Mouse (Mus musculus): ENCODE data around the gene Dcp1a.

The Dcp1a gene

DNA sequence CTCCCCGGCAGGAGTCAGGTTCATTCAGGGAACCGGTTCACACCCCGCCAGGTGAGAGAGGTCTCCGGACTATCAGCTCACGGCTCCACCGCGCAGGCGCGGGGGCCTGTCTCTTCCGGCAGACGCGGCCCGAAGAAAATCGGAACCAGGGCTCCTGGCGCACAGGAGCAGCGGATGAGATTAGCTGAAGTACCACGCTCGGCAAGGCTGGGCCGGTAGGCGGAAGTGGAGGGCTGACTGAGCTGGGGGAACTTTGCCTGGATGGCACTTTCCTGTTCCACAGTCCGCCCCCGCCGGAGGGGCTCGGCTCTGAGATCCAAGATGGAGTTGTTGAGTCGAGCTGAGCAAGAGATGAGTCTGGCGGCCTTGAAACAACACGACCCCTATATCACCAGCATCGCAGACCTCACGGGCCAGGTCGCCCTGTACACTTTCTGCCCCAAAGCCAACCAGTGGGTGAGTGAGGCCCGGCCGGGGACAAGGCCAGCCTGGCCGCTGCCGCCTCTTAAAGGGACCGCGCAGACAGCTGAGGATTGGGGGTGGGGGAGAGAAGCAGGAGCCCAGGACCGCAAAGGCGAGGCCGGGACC lies at the start of gene Dcp1a:
Gene Dcp1a, plus strand, starts transcription at position 175 of the 588 bp plus-strand sequence.
- in situ Hi-C loops (cut with MboI; ENCODE audit: low pct_unique_long_range_greater_than_20kb in 1 of 2, low sequenced_read_pairs in 2 of 2, unreplicated experiment in 1 of 2), result no loop called here

DNA sequence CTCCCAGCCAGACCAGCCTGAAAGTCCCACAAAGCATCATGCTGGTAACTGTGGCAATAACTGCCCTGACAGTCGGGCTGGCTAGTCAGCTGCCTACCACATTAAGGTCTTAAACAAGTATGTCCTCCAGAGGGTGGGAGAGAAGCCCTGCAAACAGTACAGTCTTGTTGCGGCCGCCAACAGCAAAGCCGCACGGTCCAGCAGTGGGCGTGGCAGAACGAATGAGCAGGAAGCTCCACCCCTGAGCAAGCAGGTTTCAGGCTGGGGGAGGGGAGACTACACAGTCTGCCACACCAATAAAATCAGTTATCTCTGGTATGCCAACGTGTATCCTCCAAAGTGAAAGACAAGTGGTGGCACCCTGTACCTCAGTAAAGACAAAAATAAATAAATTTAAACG lies 49.7 kb upstream of the Dcp1a start:
- in situ Hi-C loops (cut with MboI; ENCODE audit: low pct_unique_long_range_greater_than_20kb in 1 of 2, low sequenced_read_pairs in 2 of 2, unreplicated experiment in 1 of 2), result no loop called here

DNA sequence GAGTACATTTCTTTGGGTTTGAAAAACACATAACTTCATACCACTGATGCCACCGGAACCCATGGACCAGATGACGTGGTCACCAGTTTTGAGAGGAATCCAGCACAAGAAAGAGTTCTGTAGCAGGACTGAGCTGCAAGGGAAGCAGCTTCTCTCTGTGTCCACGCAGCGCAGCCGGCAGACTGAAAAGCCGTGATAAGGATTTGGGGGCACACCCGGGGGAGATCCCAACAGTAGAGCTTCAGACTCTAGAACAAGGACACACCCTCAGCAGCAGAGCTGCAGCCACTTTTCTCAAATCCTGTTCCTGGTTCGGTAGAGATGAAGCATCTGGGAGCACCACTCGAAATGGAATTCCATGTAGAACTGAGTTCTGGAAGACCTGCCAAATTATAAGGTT lies 49.3 kb upstream of the Dcp1a start:
- in situ Hi-C loops (cut with MboI; ENCODE audit: low pct_unique_long_range_greater_than_20kb in 1 of 2, low sequenced_read_pairs in 2 of 2, unreplicated experiment in 1 of 2), result no loop called here

DNA sequence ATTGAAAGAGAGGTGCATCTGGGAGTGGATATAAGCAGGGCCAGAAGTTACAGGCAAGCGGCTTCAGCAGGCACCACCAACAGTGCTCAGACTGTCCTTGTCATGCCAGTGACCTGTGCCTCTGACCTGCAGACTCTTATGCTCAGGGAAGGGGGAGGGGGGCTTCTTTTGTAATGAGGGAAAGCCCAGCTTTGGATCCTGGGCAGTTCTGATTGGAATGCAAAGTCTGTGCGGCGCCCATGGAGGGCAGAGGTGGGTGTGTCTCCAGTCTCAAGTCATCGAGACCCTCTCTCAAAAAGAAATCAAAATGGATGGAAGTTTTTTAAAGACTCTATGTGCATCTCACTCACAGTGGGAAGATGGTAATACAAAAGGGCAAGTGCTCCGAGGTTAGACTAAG lies 48.9 kb upstream of the Dcp1a start:
- in situ Hi-C loops (cut with MboI; ENCODE audit: low pct_unique_long_range_greater_than_20kb in 1 of 2, low sequenced_read_pairs in 2 of 2, unreplicated experiment in 1 of 2), result no loop called here

DNA sequence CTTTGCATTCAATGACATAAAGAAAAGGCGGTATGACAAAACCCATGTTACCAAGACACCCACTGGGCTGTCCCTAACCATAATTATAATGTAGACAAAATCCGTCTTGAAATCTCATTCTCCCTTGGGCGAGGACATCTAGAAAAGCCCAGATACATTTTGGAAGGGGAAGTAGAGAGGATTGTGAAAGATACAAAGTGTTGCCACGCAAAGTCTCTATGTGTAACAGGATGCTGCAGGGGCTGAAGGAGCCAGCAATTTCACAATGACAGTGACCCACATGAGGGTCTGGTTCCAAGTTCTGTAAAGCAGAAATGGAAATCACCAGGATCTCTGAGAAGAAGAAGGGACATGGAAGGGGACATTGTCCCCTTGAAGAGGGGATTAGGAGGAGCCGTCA lies 44.0 kb upstream of the Dcp1a start:
- in situ Hi-C loops (cut with MboI; ENCODE audit: low pct_unique_long_range_greater_than_20kb in 1 of 2, low sequenced_read_pairs in 2 of 2, unreplicated experiment in 1 of 2), result no loop called here

DNA sequence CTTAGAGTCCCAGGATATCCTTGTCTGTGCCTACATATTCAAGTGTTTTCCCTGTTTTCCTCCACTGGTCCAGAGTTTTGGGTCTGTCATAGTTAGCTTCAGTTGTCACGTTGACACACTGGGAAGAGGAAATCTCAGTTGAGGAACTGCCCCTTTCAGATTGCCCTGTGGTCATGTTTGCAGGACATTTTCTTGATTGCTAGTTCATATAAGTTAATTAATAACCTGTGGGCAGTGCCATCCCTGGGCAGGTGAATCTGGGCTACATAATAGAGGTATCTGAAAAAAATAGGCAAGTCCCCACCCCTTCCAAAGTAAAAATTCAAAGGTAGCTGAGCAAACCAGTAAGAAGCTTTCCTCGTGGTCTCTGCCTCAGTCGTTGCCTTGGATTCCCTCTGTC lies 39.4 kb upstream of the Dcp1a start:
- in situ Hi-C loops (cut with MboI; ENCODE audit: low pct_unique_long_range_greater_than_20kb in 1 of 2, low sequenced_read_pairs in 2 of 2, unreplicated experiment in 1 of 2), result no loop called here

DNA sequence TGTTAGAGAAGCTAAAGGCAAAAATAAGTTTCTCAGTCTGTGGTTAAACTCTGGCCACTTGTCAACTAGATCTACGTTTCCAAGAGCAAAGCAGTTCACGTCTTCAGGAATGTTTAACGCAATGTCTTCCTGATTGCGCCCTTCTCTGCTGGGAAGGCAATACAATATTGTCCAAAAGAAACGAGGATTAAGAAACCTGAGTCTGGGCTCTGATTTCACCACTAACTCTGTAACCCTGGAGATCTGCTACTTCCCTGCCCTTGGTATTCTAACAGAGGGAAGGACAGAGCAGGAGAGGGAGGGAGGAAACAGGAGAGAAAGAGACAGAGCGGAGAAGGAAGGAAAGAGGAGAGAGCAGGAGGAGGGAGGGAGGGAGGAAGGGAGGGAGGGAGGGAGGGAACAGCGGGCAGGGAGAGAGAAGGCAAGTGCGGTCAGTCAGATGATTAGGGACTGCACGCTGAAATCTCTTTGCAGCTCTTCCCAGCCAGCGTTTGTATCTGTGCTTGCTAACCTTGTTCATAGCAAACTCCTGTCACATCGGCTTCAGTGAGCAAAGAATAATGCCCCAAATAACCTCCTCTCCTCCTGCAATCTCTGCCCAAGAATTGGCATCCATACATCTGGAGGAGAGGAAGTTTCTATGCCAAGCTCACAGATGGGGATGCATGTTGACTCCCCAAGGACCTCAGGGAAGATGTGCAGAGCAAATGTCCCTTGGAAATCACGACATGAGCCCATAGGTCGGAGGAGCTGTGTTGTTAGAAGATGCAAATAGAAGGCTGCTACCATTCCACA lies 23.3 kb upstream of the Dcp1a start:
- in situ Hi-C loops (cut with MboI; ENCODE audit: low pct_unique_long_range_greater_than_20kb in 1 of 2, low sequenced_read_pairs in 2 of 2, unreplicated experiment in 1 of 2), result loop anchor here in 1 of 2 experiments (10.0 kb wide), 1 partner anchor 321 kb away; no protein-coding TSS in a partner anchor

DNA sequence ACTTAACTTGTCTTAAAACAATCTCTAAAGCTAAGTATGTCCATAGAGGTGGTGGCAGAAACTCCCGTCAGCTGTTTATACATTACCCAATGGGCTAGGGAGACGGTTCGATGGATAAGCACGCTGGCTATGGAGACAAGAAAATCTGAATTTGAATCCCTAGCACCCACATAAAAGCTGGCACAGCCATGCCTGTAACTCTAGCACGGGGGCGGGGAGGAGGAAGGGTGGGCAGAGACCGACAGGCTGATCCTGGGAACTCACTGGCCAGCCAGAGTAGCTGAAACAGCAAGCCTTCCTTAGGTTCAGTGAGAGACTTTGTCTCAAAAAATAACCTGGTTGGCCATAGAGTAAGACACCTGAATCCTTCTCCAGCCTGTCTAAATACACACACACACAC lies 21.9 kb upstream of the Dcp1a start:
- in situ Hi-C loops (cut with MboI; ENCODE audit: low pct_unique_long_range_greater_than_20kb in 1 of 2, low sequenced_read_pairs in 2 of 2, unreplicated experiment in 1 of 2), result loop anchor here in 1 of 2 experiments (10.0 kb wide), 1 partner anchor 323 kb away; no protein-coding TSS in a partner anchor

DNA sequence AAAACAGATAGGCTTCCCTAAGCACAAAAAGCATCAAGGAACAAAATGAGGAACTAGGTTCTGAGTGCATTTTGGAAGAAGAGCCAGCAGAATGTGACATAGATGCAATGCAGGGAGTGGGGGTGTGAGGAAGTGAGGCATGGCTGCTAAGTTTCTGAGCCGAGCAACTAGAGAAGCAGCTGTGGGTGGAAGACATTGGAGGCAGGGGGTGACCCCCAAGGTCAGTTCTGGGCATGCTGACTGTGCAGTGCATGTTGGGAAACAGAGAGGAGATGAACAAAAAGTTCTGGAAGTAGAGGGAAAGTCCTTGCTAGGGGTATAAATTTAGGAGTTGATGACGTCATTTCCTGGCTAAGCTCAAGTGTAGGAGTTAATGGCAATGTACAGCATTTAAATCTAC lies 21.4 kb upstream of the Dcp1a start:
- in situ Hi-C loops (cut with MboI; ENCODE audit: low pct_unique_long_range_greater_than_20kb in 1 of 2, low sequenced_read_pairs in 2 of 2, unreplicated experiment in 1 of 2), result loop anchor here in 1 of 2 experiments (10.0 kb wide), 1 partner anchor 323 kb away; no protein-coding TSS in a partner anchor

DNA sequence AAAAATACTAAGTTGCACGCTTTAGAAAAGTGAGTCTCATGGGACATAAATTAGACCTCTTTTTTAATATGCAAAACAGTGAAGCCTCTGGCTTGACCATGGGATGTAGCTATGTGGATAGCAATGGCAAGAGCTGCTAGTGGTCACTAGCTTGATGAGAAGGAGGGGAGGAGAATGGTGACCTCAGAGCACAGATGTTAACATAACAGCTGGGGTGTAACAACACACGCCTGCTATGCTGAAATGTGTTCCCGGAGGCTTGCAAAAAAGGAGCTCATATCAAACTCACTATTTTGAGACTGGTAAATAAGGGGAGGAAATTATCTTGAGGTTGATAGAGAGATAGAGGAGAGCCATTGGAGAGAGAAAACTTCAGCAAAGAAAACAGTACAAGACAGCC lies 20.5 kb upstream of the Dcp1a start:
- in situ Hi-C loops (cut with MboI; ENCODE audit: low pct_unique_long_range_greater_than_20kb in 1 of 2, low sequenced_read_pairs in 2 of 2, unreplicated experiment in 1 of 2), result loop anchor here in 1 of 2 experiments (10.0 kb wide), 1 partner anchor 324 kb away; no protein-coding TSS in a partner anchor

DNA sequence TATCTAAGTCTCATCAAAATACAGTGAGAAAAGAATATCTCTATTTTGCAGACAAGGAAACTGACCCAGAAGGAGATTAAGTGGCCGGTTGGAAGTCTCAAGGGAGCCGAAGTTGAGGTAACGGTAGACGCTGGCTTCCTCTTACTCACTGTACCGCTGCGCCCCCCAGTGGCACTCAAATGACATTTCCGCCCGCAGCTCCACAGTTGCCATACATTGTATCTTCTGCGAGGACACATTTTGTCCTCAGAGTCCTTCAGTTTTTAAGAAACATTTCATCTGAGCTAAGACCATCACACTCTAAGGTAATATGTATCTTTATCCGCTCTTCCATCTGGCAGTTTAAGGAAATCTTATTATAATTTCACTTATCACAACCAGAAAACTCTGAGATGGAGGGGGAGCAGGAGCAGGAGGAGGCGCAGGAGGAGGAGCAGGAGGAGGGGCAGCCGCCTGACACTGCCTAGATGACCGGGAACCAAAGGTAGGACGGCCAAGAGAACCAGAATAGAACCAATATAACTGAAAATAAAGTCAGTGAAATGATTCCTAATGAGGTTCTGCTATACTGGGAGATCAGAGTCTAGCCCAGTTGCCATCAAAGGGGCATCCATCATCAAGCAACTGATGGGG lies 19.3 kb upstream of the Dcp1a start:
- in situ Hi-C loops (cut with MboI; ENCODE audit: low pct_unique_long_range_greater_than_20kb in 1 of 2, low sequenced_read_pairs in 2 of 2, unreplicated experiment in 1 of 2), result loop anchor here in 1 of 2 experiments (10.0 kb wide), 1 partner anchor 325 kb away; no protein-coding TSS in a partner anchor

DNA sequence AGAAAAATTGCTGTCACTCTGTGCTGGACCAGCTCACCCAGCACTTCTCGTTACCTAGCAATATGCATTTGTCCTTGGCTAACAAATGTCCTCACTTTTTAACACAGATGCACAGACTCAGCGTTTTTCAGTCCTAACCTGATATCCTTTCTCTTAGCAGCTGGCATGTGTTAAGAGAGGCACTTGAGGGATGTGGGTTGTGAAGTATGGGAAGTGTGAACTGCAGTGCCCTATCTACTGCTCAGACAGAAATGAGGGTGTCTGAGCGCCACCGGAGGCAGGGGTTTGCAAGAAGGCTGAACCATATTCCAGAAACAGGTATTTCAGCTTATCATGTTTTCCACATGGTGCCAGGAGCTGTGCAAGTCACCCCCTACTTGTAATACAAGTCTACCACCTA lies 16.0 kb upstream of the Dcp1a start:
- in situ Hi-C loops (cut with MboI; ENCODE audit: low pct_unique_long_range_greater_than_20kb in 1 of 2, low sequenced_read_pairs in 2 of 2, unreplicated experiment in 1 of 2), result no loop called here

DNA sequence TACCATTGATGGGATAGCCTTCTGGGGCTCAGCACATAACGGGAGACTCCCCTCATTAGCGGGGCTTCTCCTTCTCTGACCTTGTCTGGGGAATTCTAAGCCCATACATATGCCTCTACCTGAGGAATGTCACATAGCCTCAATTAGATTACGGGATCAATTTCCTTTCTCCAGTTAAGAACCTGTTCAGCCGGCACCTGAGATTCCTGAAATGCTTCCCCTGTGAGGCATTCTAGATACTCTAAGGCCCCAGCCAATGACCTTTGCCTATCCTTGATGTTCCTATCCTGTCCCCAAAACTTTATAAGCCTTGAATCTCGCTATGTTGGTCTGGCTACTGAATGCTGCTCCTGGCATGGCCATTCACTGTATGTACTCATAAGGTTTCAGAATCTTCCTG lies 5.7 kb upstream of the Dcp1a start:
- in situ Hi-C loops (cut with MboI; ENCODE audit: low pct_unique_long_range_greater_than_20kb in 1 of 2, low sequenced_read_pairs in 2 of 2, unreplicated experiment in 1 of 2), result no loop called here

DNA sequence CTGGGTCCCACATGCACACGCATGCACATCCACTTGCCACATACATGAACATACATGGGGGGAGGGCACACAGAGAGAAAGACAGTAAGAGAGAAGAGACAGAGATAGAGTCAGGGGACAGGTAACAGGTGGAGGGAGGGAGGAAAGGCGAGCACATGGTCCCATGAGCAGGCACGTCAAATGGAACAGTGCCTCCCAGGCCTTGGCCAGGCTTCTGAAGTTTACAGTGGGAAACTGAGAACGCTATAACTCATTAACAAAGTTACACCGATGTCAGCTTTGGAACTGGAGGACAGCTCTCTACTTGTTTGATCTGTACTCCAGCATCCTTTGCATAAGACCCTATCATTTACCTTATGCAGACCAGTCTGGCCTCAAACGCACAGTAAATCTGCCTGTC lies 4.9 kb upstream of the Dcp1a start:
- in situ Hi-C loops (cut with MboI; ENCODE audit: low pct_unique_long_range_greater_than_20kb in 1 of 2, low sequenced_read_pairs in 2 of 2, unreplicated experiment in 1 of 2), result no loop called here

DNA sequence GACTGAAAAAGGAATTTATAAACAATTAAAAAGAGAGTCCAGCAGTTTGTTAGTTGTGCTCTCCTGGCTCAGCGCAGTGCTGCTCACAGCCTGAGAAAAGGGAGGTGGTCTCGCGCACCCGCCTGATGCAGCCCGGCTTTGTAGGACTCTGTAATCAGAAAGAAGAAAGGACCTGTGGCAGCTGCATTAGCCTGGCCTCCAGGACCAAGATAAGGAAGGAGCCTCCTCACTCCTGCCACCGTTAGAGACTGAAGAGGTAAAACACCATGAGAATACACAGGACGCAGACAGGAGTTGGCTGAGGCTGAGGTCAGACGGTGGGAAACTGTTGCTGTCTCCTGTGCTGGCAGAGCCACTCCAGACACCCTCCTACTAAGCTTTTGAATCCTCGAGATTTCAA lies 12.0 kb downstream of the Dcp1a start, which contains the start of gene Cacna1d:
Gene Cacna1d, minus strand, starts transcription at position 114 of the 400 bp plus-strand sequence.
- in situ Hi-C loops (cut with MboI; ENCODE audit: low pct_unique_long_range_greater_than_20kb in 1 of 2, low sequenced_read_pairs in 2 of 2, unreplicated experiment in 1 of 2), result no loop called here

DNA sequence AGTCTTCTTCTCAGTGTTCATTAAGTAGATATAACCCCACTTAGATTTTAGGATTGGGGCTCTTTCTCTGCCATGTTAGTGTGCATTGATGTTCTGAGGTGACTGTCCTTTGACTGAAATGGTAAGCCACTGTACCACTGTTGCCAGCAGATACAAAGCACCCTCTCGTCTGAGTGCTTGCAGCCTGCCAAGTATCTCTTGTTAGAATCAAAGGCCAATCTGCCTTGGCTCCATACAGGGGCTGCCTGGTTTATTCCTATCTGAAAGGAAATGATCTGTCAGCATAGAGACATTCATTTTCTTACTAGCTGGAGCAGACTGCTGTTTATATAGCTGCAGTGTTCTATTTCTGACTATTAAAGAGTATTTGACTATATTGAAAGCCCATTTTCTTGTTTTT lies 13.9 kb downstream of the Dcp1a start:
- in situ Hi-C loops (cut with MboI; ENCODE audit: low pct_unique_long_range_greater_than_20kb in 1 of 2, low sequenced_read_pairs in 2 of 2, unreplicated experiment in 1 of 2), result no loop called here

DNA sequence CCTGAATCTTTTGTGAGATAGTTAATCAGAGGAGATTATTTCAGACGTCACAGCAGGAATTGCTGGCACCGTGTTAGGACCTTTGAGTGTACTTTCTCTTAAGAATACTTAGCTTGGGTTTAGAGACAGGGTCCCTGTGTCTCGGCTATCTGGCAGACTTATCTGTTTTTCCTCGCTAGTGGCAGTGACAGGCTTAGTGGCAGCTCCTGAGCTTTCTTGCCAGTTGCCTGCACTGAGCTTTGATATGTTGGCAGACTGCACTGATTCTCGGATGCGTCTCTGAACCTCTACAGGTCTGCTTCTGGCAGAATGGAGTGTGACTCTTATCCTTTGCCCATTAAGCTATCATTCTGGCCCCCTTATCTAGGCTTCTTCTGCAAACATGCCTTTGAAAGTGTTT lies 15.7 kb downstream of the Dcp1a start:
- in situ Hi-C loops (cut with MboI; ENCODE audit: low pct_unique_long_range_greater_than_20kb in 1 of 2, low sequenced_read_pairs in 2 of 2, unreplicated experiment in 1 of 2), result no loop called here

DNA sequence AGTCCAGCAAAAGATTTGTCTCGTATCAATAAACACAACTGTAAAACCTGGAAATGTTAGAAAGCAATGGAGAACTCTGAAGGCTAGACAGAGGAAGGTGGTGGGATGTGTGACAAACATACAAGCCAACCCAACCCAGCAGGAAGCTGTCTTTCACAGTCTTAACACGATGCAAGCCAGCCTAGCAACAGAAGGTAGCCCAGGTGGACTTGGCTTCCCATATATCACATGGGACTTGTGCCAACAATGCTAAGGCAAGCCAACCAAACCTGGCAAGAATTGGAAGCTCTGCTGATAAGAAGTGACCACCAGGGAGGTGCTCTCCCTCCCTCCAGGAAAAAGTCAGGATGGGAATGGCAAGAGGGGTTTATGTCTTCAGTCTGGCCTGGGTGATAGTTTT lies 18.9 kb downstream of the Dcp1a start:
- in situ Hi-C loops (cut with MboI; ENCODE audit: low pct_unique_long_range_greater_than_20kb in 1 of 2, low sequenced_read_pairs in 2 of 2, unreplicated experiment in 1 of 2), result no loop called here

DNA sequence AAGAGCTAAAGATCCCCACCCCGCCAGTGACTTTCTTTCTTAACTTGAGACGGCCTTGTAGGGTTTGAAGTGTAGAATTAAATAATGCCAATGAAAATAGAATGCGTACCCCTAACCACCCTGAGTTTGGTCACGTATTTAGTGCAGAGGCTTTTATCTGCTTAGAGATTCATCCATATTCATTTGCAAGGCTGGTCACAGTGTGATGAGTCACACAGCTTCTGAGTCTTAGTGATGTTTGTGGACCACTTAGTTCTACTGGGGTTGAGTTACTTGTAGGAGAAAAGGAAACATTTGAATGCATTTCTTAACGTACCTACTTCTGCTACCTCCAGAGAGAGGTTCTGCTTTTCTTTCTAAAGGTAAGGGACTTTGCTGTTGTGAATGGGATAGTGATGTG lies 25.7 kb downstream of the Dcp1a start:
- in situ Hi-C loops (cut with MboI; ENCODE audit: low pct_unique_long_range_greater_than_20kb in 1 of 2, low sequenced_read_pairs in 2 of 2, unreplicated experiment in 1 of 2), result no loop called here
